Mouse (Mus musculus) Patski (cell line): Measurements from ENCODE around the gene Cntn4. TPM values are rescaled to one million over a fixed set of nuclear protein-coding genes. Genes with fewer than 3 reads are reported as not detected.

Experiments
- ATAC-seq: fragments of 100-300 bp; one replicate; pipeline ENCODE4 v1.8.0; 2021
- CTCF ChIA-PET: fragments of 350-600 bp; sonication (Branson Sonifier 250); formaldehyde crosslinking; loops from one replicate; lab custom pipeline; 2022; ENCODE audit warnings: inconsistent platforms; lab: Charles Lee
- POLR2A ChIA-PET: fragments of 350-600 bp; sonication (Branson Sonifier 250); formaldehyde crosslinking; loops from one replicate; lab custom pipeline; 2022; ENCODE audit warnings: antibody characterized with exemption, inconsistent platforms; lab: Charles Lee
- DNase-seq: peaks from one replicate; pipeline ENCODE4 v3.0.0-alpha.2; 2011; ENCODE audit warnings: low read depth, low spot score
- H3K27me3 ChIP-seq: fragments of 371-371 bp; one replicate; pipeline ENCODE4 v1.5.1; 2021
- CTCF ChIP-seq: fragments of 100-300 bp; IDR thresholded peaks from one replicate; pipeline ENCODE4 v1.5.1; 2021
- in situ Hi-C: fragments of 300-500 bp; cut with MboI; formaldehyde crosslinking; loops from 3 replicates; pipeline ENCODE4 v1.11.1; 2018; ENCODE audit warnings: low pct_unique_long_range_greater_than_20kb, mixed read lengths
- polyA plus RNA-seq: library from polyadenylated mRNA; unstranded; gene quantifications from one replicate; pipeline ENCODE4 v1.2.3, GENCODE M21; 2021

The Cntn4 gene
- polyA plus RNA-seq, 1 experiment from 2014 or later: 0.06 TPM

DNA sequence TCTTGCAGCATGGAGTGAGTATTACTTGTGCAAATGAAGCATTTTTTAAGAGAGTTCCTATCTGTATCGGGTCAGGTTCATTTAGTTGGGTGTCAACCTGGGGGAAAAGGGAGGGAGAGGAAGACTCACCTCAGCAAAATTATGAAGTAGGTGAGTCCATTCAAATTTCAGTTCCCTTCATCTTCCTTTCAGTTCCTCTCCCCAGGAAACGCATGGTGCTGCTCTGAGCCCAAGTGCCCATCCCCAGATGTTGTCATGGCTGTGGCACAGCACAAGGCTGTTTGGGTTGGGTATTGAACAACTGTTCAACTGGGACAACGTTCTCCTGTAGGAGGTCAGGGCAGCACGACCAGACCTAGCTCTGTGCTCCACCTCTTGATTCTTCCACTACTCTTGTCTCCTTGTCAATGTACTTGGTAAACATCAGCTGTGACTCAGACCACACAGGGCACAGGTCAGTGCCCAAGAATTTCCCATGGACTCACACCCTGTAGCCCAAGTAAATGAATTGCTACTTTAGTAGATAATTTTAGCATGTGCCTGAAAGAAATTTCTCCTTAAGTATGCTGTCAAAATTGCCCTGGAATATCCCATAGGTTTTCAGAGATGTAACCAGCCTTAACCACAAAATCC is 1052.3 kb downstream of the Cntn4 start:
- POLR2A ChIA-PET: no interaction called here
- DNase-seq (peak; percentile 24), ATAC-seq (peak; percentile 95)
- no peak for TF ChIP-seq CTCF
- H3K27me3 ChIP-seq: no peaks in the 10 kb centered on the region
- in situ Hi-C loops: no loop called here
- CTCF ChIA-PET: interaction anchor here (1.8 kb wide), 1 partner anchor 11 kb away, joined by 5 read pairs; no protein-coding TSS in a partner anchor

DNA sequence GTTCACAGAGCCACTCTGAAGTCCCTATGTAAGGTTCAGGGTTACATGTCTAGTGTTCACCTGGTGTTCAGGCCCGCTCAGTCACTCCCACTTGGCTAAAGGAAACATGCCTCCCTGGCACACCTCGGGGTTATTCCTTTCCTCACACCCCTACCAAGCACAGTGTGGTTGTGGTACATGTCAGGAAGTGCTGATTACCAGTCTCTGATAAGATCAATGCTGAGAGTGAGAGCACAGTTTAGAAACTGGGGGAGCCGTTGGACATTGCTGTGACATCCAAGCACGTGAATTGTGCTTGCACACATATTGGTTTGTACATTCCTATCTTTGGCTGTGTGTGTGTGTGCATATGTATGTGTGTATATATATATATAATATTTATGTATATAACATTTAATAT is 1055.1 kb downstream of the Cntn4 start:
- no peak for ATAC-seq
- in situ Hi-C loops: no loop called here
- no peak for DNase-seq
- peaks cover 5% of the 10 kb centered on the region for H3K27me3 ChIP-seq
- CTCF ChIA-PET: interaction anchor here (0.8 kb wide), 1 partner anchor 8 kb away, joined by 3 read pairs; no protein-coding TSS in a partner anchor
- POLR2A ChIA-PET: no interaction called here
- TF ChIP-seq CTCF: no peak

DNA sequence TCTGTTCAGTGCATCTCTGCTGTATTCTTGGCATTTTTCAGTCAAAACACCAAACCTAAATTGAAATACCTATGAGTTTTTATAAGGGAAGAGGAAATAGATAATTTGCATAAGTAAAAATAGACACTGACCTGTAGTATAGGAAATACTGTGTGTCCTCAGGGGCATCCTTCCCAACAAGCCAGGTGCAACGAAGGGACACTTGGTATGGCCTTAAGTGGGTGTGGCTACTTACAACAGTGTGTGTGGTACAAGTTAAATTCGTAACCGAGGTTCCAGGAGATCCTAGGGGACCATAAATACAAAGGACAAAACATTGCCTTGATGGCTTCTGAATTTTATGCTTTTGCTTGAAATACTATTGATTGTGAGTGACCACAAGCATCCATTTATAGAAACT is 1060.8 kb downstream of the Cntn4 start:
- DNase-seq (no peak), ATAC-seq (no peak)
- in situ Hi-C loops: no loop called here
- ChIA-PET CTCF (no interaction called here), POLR2A (no interaction called here)
- TF ChIP-seq CTCF: no peak
- H3K27me3 ChIP-seq: peaks cover 11% of the 10 kb centered on the region

DNA sequence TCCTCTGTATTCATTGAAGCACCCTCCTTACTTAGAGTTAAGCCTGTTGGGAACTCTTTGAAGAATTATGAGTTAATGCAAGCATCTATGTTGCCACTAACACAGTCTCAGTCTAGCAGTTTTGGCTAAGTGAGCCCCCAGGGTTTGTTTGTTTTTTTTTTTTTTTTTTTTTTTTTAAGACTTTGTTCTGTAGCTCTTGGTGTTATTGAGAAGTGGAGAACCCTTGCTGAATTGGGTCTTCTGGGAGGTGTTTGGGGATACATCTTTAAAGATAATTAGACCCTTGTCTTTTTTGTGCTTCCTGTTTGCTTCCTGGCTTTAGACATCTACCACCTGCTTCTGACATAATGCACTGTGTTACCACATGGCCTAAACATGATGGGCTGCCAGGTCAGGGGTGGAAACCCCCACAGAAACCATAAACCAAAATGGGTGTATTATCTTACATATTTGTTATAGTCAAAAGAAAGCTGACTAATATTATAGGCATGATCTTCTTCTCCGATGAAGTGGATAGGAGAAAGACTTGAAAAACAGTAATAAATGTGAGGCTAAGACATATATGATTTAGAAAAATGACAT is 1062.9 kb downstream of the Cntn4 start:
- peaks cover 12% of the 10 kb centered on the region for H3K27me3 ChIP-seq
- DNase-seq (no peak), ATAC-seq (no peak)
- CTCF ChIA-PET: interaction anchor here (1.4 kb wide), 1 partner anchor 8 kb away, joined by 3 read pairs; no protein-coding TSS in a partner anchor
- in situ Hi-C loops: no loop called here
- TF ChIP-seq CTCF: no peak
- POLR2A ChIA-PET: no interaction called here

DNA sequence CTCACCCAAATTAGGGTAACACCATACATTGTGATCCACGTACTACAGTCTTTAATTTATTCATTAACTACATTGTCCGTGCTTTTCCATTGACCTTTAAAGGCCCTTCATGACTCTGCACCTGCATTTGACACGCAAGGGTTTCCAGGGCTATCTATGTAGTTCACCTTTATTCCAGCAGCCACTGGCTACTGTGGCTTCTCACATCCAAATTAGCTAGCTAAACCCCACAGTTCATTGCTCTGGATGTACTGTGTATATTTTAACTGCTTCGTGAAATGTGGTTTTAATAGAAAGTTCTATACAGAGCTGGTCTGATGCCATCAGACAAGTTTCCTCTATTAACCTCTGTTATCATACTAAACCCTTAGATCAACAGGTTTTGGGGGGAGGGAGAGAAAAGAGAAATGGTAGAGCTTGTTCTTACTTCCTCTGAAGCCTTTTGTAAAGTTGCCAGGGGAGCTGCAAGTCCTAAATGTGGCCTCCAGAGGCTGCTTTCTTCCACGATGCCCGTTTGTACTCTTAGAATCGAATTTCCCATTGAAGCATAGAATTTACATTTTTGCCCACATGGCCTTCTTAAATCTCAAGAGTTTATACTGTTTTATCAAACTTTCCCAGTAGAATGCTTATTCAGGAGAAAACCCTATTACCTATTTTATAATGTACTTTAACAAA is 1066.2 kb downstream of the Cntn4 start:
- no peak for TF ChIP-seq CTCF
- CTCF ChIA-PET: no interaction called here
- H3K27me3 ChIP-seq: peaks cover 23% of the 10 kb centered on the region
- ATAC-seq: no peak
- in situ Hi-C loops: no loop called here
- POLR2A ChIA-PET: no interaction called here
- no peak for DNase-seq

DNA sequence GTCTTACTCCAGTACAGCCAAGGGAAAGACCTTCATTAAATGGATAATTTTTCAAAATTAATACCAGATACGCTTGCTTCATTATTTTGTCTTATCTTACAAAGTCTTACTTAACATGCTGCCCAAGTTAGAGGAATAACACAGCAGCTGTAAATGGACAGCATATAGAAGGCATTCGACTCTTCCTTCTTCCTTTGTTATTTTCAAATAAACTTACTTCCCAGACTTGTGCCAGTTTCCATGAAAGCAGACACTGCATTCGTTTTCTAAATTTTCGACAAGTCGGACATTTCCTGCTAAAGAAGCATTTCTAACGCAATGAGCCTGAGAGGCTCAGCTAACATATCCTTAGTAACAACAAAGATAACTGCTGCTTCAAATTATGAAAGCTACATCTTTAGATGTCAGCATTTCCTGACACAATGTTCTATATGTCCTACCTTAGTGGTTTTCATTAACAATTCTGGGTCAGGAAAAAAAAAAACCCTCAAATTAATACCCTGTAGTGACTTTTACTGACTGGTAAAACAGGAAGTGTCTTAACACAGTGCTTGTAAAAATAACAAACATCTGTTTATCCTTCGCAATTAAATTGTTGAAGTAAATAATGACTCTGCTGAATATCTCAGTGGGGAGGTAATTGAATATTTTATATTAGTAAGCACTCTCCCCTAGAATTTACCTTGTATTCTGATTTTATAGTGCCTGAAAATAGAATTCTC is 1068.4 kb downstream of the Cntn4 start:
- no peak for TF ChIP-seq CTCF
- ATAC-seq (no peak), DNase-seq (no peak)
- ChIA-PET POLR2A (no interaction called here), CTCF (interaction anchor here (1.1 to 1.4 kb wide), 2 partner anchors 9 to 26 kb away, joined by 3 read pairs; no protein-coding TSS in a partner anchor)
- H3K27me3 ChIP-seq: peaks cover 25% of the 10 kb centered on the region
- in situ Hi-C loops: no loop called here

DNA sequence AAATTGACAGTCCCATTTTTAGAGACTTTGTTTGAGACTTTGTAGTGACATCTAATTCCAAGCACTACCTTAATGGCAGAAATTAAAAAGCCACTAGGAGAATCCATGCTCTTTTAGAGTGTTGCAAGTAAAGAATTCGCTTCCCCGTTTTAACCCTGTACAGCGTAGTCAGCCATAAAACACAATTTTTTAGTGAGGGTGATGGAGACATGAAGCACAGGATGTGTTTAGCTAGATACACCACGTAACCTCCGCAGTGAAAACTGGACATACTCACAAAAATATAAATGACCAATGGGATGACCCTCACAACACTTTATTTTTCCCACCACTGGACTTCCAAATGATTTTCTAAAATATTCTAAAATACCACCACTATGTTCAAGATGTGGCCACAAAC is 1069.8 kb downstream of the Cntn4 start:
- ATAC-seq (no peak), DNase-seq (no peak)
- CTCF ChIA-PET: no interaction called here
- TF ChIP-seq CTCF: no peak
- in situ Hi-C loops: no loop called here
- H3K27me3 ChIP-seq: peaks cover 31% of the 10 kb centered on the region
- POLR2A ChIA-PET: no interaction called here

DNA sequence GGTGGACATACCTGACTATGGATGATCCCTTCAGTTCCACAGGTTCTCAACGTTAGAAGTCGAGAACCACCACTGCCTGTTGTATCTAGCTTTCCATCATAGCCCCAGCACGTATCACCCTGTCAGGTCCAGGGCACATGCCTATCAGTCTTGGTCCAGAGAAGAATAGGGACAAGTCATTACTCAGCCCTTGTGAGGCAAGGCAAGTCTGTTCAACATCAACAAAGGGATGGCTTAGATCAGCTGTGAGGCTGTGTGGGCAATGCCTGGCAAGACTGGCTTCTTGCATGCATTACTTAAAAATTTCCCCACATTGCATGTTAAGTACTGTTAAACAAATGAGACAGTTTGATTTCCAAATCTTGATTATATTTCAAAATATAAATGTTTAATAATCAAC is 1070.3 kb downstream of the Cntn4 start:
- no peak for ATAC-seq
- H3K27me3 ChIP-seq: peaks cover 27% of the 10 kb centered on the region
- ChIA-PET CTCF (no interaction called here), POLR2A (no interaction called here)
- no peak for TF ChIP-seq CTCF
- DNase-seq: no peak
- in situ Hi-C loops: no loop called here
